Mouse (Mus musculus) left cerebral cortex, postnatal 25 days (tissue): ENCODE data around the gene Tsen34. TPM values are rescaled to one million over a fixed set of nuclear protein-coding genes. Genes with fewer than 3 reads are reported as not detected.

Experiments
- DNase-seq, 2 experiments: peaks; one replicate each; pipeline ENCODE4 v3.0.0; 2022; ENCODE audit warnings: low spot score in 2 of 2, mixed read lengths in 1 of 2
- intact Hi-C: fragments of 180-260 bp; cut with DNase I; formaldehyde crosslinking; loops from one replicate; pipeline ENCODE4 v1.15.1; 2025
- total RNA-seq, 2 experiments: library from RNA; stranded (reverse); gene quantifications; 2 replicates each; pipeline ENCODE4 v1.2.3; 2021

Tsen34 gene
- total RNA-seq: 10 to 100 TPM; 71.6 to 73.4 TPM

GRCm38 (mm10) chr7:3692382-3692986 lies at the start of gene Tsen34:
Gene Tsen34 (plus strand): TSS chr7:3692863.
- DNase-seq: no peak
- intact Hi-C loops: loop anchor here (5.0 to 10.0 kb wide), 2 partner anchors 455 to 812 kb away; partner anchors contain the start of gene Ppp1r12c

- intact Hi-C loops: no loop called here
- DNase-seq: no peak
Observed at GRCm38 (mm10) chr7:3643412-3643811, 49.3 kb upstream of the Tsen34 start.

- intact Hi-C loops: no loop called here
- DNase-seq: no peak
Observed at GRCm38 (mm10) chr7:3643843-3644242, 48.8 kb upstream of the Tsen34 start.

GRCm38 (mm10) chr7:3644348-3644671 lies 48.4 kb upstream of the Tsen34 start:
- intact Hi-C loops: no loop called here
- DNase-seq: no peak

GRCm38 (mm10) chr7:3644672-3645487 lies 47.8 kb upstream of the Tsen34 start, which contains the start of gene Cnot3:
Gene Cnot3 (plus strand): TSS chr7:3645268.
- intact Hi-C loops: loop anchor here (1.0 kb wide), 1 partner anchor 20 kb away; the partner anchor contains the start of gene Leng1
- DNase-seq: peak; percentile 99 to 100

GRCm38 (mm10) chr7:3645488-3646025 lies 47.1 kb upstream of the Tsen34 start:
- DNase-seq: peak; percentile 17 to 39
- intact Hi-C loops: loop anchor here (1.0 kb wide), 1 partner anchor 20 kb away; the partner anchor contains the start of gene Leng1

GRCm38 (mm10) chr7:3646188-3646587 lies 46.5 kb upstream of the Tsen34 start:
- intact Hi-C loops: no loop called here
- no peak for DNase-seq

- intact Hi-C loops: no loop called here
- DNase-seq: no peak
Observed at GRCm38 (mm10) chr7:3646641-3647040, 46.0 kb upstream of the Tsen34 start.

- intact Hi-C loops: no loop called here
- DNase-seq: peak in 1 of 2 experiments; percentile 52
Observed at GRCm38 (mm10) chr7:3656966-3657365, 35.7 kb upstream of the Tsen34 start.

- intact Hi-C loops: no loop called here
Observed at GRCm38 (mm10) chr7:3658578-3658977, 34.1 kb upstream of the Tsen34 start.

GRCm38 (mm10) chr7:3664524-3665214 lies 28.0 kb upstream of the Tsen34 start:
- no peak for DNase-seq
- intact Hi-C loops: loop anchor here (1.0 kb wide), 1 partner anchor 19 kb away; the partner anchor contains the start of gene Cnot3

More at GRCm38 (mm10) chr7:3658578-3658977, 34.1 kb upstream of the Tsen34 start:
- DNase-seq: no peak

GRCm38 (mm10) chr7:3665215-3666114 lies 27.2 kb upstream of the Tsen34 start, which contains the start of gene Leng1:
Gene Leng1 (minus strand): TSS chr7:3665840.
- peak; percentile 96 to 99 for DNase-seq
- intact Hi-C loops: loop anchor here (1.0 kb wide), 1 partner anchor 20 kb away; the partner anchor contains the start of gene Cnot3

- intact Hi-C loops: no loop called here
- no peak for DNase-seq
Observed at GRCm38 (mm10) chr7:3666921-3667391, 25.7 kb upstream of the Tsen34 start.

- intact Hi-C loops: loop anchor here (10.0 kb wide), 1 partner anchor 750 kb away; no protein-coding TSS in a partner anchor
- DNase-seq: peak; percentile 80 to 81
Observed at GRCm38 (mm10) chr7:3674507-3675227, 18.0 kb upstream of the Tsen34 start.

GRCm38 (mm10) chr7:3675228-3675548 lies 17.5 kb upstream of the Tsen34 start:
- no peak for DNase-seq
- intact Hi-C loops: loop anchor here (10.0 kb wide), 1 partner anchor 750 kb away; no protein-coding TSS in a partner anchor

- intact Hi-C loops: loop anchor here (10.0 kb wide), 1 partner anchor 748 kb away; no protein-coding TSS in a partner anchor
- no peak for DNase-seq
Observed at GRCm38 (mm10) chr7:3676371-3676770, 16.3 kb upstream of the Tsen34 start.

- intact Hi-C loops: loop anchor here (10.0 kb wide), 1 partner anchor 747 kb away; no protein-coding TSS in a partner anchor
- no peak for DNase-seq
Observed at GRCm38 (mm10) chr7:3677342-3677741, 15.3 kb upstream of the Tsen34 start, which contains the start of gene Tmc4. Gene Tmc4 (minus strand): TSS chr7:3677553.
